Mouse (Mus musculus): ENCODE data around the gene Zfp575. TPM values are rescaled to one million over a fixed set of nuclear protein-coding genes. Genes with fewer than 3 reads are reported as not detected.
A peak's percentile ranks its signal among the peaks of the same experiment; 100 is the strongest.

The Zfp575 gene
- total RNA-seq, 2 experiments from 2014 or later = 0.08 to 0.11 TPM

DNA sequence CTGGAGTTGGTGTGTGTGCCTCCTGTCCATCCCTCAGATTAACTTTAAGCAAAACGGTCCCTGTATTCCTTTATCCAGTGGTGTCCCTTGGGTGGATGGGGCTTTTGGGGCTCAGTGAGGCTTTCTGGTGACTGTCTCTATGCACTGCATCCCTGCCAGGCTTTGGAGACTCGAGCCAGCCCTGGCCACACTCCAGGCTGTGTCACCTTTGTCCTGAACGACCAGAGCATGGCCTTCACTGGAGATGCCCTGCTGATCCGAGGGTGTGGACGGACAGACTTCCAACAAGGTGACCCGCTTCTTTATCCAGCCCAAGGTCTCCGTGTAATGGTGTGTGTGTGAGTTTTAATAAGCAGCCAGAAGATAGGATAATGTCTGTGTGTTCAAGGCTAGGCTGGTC lies 18.6 kb upstream of the Zfp575 start:
- intact Hi-C loops (cut with DNase I) = loop anchor here (10.0 kb wide), 1 partner anchor 369 kb away; the partner anchor contains the start of gene Rabac1
- no peak for DNase-seq

- intact Hi-C loops (cut with DNase I) = loop anchor here (10.0 kb wide), 1 partner anchor 369 kb away; the partner anchor contains the start of gene Rabac1
Measured at GRCm38 (mm10) chr7:24605561-24605960, 18.1 kb upstream of the Zfp575 start.

GRCm38 (mm10) chr7:24600941-24601597 lies 13.6 kb upstream of the Zfp575 start:
- DNase-seq = peak; percentile 95 to 98
- intact Hi-C loops (cut with DNase I) = loop anchor here (1.0 to 10.0 kb wide), 3 partner anchors 52 to 374 kb away; partner anchors contain the start of gene Rabac1

More at GRCm38 (mm10) chr7:24605561-24605960, 18.1 kb upstream of the Zfp575 start:
- no peak for DNase-seq

- intact Hi-C loops (cut with DNase I) = loop anchor here (2.0 to 10.0 kb wide), 3 partner anchors 63 to 515 kb away; partner anchors contain the start of genes Rabac1 and Zfp180
- DNase-seq = no peak
Measured at GRCm38 (mm10) chr7:24599211-24600067, 12.0 kb upstream of the Zfp575 start.

GRCm38 (mm10) chr7:24598121-24598520 lies 10.7 kb upstream of the Zfp575 start:
- intact Hi-C loops (cut with DNase I) = loop anchor here (10.0 kb wide), 1 partner anchor 513 kb away; the partner anchor contains the start of gene Zfp180
- DNase-seq = no peak

GRCm38 (mm10) chr7:24595464-24595863 lies 8.0 kb upstream of the Zfp575 start:
- intact Hi-C loops (cut with DNase I) = loop anchor here (2.0 to 10.0 kb wide), 2 partner anchors 49 to 511 kb away; partner anchors contain the start of genes Pinlyp, Xrcc1 and Zfp180
- no peak for DNase-seq

DNA sequence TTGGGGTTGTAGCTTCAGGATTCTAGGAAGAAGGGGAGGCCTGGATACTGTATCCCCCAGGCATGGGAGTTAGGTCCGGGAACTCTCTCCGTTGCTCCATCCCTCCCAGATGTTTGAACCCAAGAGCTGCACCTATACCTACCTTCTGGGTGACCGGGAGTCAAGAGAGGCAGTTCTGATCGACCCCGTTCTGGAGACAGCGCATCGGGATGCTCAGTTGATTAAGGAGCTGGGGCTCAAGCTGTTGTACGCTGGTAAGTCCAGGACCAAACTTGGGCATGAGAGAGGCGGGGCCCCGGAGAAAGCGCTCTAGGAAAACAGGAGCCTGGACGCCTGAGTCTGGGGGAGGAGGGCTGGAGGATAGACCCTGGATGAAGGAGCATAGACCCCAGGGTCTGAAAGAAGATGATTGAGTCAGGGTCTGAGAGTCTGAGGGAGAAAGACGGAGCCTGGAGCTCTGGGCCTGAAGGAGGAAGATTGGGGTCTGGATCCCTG lies 6.9 kb upstream of the Zfp575 start:
- intact Hi-C loops (cut with DNase I) = loop anchor here (2.0 to 10.0 kb wide), 2 partner anchors 48 to 510 kb away; partner anchors contain the start of genes Pinlyp, Xrcc1 and Zfp180
- no peak for DNase-seq

GRCm38 (mm10) chr7:24593621-24594308 lies 6.3 kb upstream of the Zfp575 start:
- intact Hi-C loops (cut with DNase I) = loop anchor here (2.0 to 10.0 kb wide), 2 partner anchors 47 to 509 kb away; partner anchors contain the start of genes Pinlyp, Xrcc1 and Zfp180

DNA sequence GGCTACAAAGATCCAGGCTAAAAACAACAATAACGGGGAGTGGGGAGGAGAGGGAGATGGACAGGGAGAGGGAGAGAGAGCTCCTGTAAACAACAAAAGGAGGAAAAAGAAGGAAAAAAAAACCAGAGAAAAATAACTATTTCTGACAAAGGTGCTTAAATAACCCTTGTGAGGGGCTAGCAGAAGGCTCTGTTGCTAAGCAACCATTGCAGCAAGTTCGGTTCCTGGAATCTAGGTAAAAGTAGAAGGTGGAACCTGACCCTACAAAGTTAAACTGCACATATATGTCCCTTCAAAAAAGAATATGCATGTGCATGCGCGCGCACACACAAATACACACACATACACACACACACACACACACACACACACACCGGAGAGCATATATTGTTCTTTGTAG lies 5.3 kb upstream of the Zfp575 start:
- no peak for DNase-seq
- intact Hi-C loops (cut with DNase I) = loop anchor here (10.0 kb wide), 1 partner anchor 508 kb away; the partner anchor contains the start of gene Zfp180

More at GRCm38 (mm10) chr7:24593621-24594308, 6.3 kb upstream of the Zfp575 start:
- peak; percentile 78 to 80 for DNase-seq

- intact Hi-C loops (cut with DNase I) = loop anchor here (10.0 kb wide), 1 partner anchor 507 kb away; the partner anchor contains the start of gene Zfp180
- DNase-seq = no peak
Measured at GRCm38 (mm10) chr7:24592163-24592562, 4.7 kb upstream of the Zfp575 start.

DNA sequence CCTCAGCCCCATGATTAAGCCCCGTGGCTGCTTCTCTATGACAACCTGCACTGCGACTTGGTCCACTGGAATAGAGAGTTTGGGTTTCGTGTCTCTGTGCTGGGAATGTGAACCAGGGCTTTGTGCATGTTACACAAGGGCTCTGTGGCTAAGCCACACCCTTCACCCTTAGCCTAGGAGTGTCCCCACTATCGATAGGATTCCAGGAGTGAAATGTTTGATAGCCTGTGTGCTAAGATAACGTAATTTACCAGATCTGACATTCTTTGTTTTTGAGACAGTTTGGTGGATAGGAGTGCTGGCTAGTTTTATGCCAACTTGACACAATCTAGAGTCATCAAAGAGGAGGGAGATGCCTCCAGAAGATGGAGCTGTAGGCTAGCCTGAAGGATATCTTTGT lies 4.3 kb upstream of the Zfp575 start:
- no peak for DNase-seq
- intact Hi-C loops (cut with DNase I) = loop anchor here (10.0 kb wide), 1 partner anchor 507 kb away; the partner anchor contains the start of gene Zfp180

DNA sequence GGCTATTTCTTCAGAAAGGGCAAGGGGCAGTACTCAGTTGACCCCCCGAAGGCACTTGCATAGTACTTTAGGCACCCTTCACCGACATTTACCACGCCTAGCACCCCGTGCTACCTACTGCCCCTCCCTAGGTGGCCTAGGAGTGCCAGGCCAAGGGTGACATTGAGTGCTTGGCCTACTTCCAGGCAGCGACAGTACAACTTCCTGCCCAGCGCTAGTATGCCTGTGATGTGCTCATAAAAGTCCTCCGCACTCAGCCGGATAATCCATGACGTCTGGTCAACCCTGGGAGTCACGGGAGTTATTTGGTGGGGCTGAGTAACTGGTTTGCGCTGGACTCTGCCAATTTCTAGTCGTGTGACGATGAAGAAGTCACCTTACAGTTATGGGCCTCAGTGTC lies 895 bp upstream of the Zfp575 start:
- intact Hi-C loops (cut with DNase I) = no loop called here
- DNase-seq = peak in 1 of 2 experiments; percentile 26

- no peak for DNase-seq
- intact Hi-C loops (cut with DNase I) = no loop called here
Measured at GRCm38 (mm10) chr7:24586828-24587227, 613 bp downstream of the Zfp575 start.

DNA sequence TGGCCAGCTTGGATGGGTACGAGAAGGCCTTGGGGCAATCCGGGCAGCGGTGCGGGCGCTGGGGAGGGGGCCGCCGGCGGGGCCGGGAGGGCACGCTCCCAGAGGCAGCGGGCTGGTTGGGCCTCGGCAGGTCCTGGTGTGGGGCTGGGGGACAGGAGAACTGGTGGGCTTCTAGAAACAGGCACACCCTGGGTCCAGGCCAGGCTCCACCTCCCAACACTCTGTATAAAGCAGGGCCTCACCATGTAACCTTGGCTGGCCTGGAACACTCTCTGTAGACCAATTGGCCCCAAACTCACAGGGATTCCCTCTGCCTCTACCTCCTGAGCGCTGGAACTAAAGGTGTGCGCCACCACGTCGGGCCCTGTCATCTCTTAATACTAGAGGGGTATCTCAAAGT lies 1.4 kb downstream of the Zfp575 start:
- intact Hi-C loops (cut with DNase I) = no loop called here
- no peak for DNase-seq

- DNase-seq = no peak
- intact Hi-C loops (cut with DNase I) = no loop called here
Measured at GRCm38 (mm10) chr7:24584876-24585275, 2.6 kb downstream of the Zfp575 start.

DNA sequence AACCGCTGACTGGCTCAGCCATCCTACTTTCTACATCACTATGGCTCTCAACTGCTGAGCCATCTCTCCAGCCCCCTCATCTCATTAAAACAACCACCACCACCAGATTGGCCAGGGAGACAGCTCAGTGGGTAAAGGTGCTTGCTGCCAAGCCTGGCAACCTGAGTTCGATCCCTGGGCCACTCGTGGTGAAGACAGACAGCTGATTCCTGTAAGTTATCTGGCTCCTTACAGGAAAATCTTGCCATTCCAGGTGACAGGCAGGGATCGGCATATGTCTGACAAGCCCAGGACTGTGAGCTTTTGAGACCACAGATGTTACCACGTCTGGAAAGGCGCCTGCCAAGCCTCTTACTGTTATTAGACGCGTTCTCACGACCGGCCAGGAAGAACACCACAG lies 9.6 kb downstream of the Zfp575 start:
- DNase-seq = no peak
- intact Hi-C loops (cut with DNase I) = no loop called here

DNA sequence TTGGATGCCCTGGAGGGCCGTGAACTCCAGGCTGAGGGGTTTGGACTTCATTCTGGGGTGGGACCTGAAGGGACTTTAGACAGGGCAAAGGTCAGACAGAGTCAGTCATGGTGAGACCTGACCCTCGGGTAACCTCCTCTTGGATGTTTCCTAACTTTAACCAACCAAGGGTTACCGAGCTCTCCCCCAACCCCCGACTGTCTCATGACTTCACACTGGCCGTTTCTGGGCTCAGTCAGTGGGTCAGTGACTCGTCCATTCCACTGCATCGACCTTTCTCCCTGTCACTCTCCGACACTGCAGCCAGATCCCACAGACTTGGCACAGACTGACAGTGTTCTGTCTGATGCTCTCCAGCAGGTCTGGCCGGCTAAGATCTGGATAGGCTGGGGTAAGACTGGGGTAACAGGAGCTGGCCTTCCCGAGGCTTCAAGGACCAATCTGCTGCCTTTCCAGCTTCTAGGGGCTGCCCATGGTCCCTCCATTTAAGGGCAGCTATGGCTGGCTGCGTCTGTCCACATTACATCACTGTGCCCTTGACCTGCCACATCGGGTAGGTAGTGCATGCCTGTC lies 13.1 kb downstream of the Zfp575 start:
- no peak for DNase-seq
- intact Hi-C loops (cut with DNase I) = no loop called here

DNA sequence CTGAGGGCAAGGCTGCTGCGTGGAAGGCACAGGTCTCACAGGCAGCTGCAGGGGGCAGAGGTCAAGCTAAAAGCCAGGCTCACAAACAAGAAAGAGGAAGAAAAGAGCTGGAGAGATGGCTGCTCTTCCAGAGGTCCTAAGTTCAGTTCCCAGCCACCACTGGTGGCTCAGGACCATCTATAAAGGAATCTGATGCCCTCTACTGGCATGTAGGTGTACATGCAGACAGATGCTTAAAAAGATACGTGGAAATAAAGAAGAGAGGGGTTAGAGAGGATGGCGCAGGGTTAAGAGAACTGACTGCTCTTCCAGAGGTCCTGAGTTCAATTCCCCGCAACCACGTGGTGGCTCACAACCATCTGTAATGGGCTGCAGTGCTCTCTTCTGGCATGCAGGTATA lies 15.0 kb downstream of the Zfp575 start:
- no peak for DNase-seq
- intact Hi-C loops (cut with DNase I) = no loop called here

GRCm38 (mm10) chr7:24571071-24571470 lies 16.4 kb downstream of the Zfp575 start:
- no peak for DNase-seq
- intact Hi-C loops (cut with DNase I) = no loop called here

DNA sequence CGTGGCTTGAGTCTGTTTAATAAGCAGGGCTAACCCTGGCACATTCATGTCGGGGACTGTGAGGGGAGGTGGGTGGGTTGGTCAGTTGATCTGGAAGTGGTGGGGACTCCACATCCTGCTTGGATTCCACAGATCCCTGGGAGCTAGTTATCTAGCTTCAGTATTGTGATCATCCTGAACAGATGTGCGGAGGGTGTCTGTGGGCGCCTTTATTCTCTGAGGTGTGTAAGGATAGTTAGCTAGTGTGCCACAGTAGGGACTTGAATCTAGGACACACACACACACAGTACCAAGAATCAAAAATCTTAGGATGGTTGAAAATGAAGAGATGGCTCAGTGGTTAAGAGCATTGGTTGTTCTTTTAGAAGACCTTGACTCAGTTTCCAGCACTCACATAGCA lies 18.9 kb downstream of the Zfp575 start:
- intact Hi-C loops (cut with DNase I) = no loop called here
- DNase-seq = no peak
